ENCODE assay signal across 9 mouse cellular contexts in genomic region chr8:105445296-105446126, GRCm38 (mm10). TPM values are rescaled to one million over a fixed set of nuclear protein-coding genes. Genes with fewer than 3 reads are reported as not detected.
DNase-seq lines count a peak whose midpoint lies in the region; ATAC-seq and TF ChIP-seq lines count a peak whose summit lies in the region.
"Had no signal": no experiment of that assay in that cellular context is flagged by ENCODE, and none has a peak within 500 bp of the region (broad histone marks: within the 10 kb centered on the region; RNA-seq: fewer than 3 reads in every experiment).

No protein-coding gene starts in this region.

- WGBS in liver, embryonic 13.5 days (ENCODE audit: insufficient replicate concordance), result 43% methylated on average over 11 of the region's 11 CpGs
- WGBS in liver, postnatal 0 days (ENCODE audit: insufficient replicate concordance), result 43% methylated on average over 11 of the region's 11 CpGs
- 12% methylated on average over 11 of the region's 11 CpGs for WGBS in hindbrain, embryonic 13.5 days
- 21% methylated on average over 11 of the region's 11 CpGs for WGBS in neural tube, embryonic 15.5 days

- peak overlapping the region; percentile 48 for H3K27ac ChIP-seq in liver, embryonic 13.5 days
- no peak overlapping the region for H3K27ac ChIP-seq in liver, postnatal 0 days (ENCODE audit: low read depth)
- H3K27ac ChIP-seq in hindbrain, embryonic 13.5 days, result peak overlapping the region; percentile 79
- H3K27ac ChIP-seq in neural tube, embryonic 15.5 days (replicated peaks), result 0 out of 2 replicates have a peak overlapping the region, but pooled peaks have one; percentile 23

- no peaks in the 10 kb centered on the region for H3K9me3 ChIP-seq in liver, embryonic 13.5 days (replicated peaks)
- H3K9me3 ChIP-seq in liver, postnatal 0 days (ENCODE audit: low read length), result no peaks in the 10 kb centered on the region
- no peaks in the 10 kb centered on the region for H3K9me3 ChIP-seq in hindbrain, embryonic 13.5 days
- H3K9me3 ChIP-seq in neural tube, embryonic 15.5 days (replicated peaks), result no peaks in the 10 kb centered on the region

- no peak overlapping the region for H3K9ac ChIP-seq in liver, embryonic 13.5 days
- no peak overlapping the region for H3K9ac ChIP-seq in liver, postnatal 0 days (replicated peaks)
- no peak overlapping the region for H3K9ac ChIP-seq in hindbrain, embryonic 13.5 days
- H3K9ac ChIP-seq in neural tube, embryonic 15.5 days (replicated peaks), result no peak overlapping the region

- peaks cover 54% of the 10 kb centered on the region for H3K4me1 ChIP-seq in liver, embryonic 13.5 days (replicated peaks)
- peaks cover 16% of the 10 kb centered on the region for H3K4me1 ChIP-seq in liver, postnatal 0 days (ENCODE audit: insufficient read depth)
- H3K4me1 ChIP-seq in hindbrain, embryonic 13.5 days (replicated peaks), result peaks cover 12% of the 10 kb centered on the region
- H3K4me1 ChIP-seq in neural tube, embryonic 15.5 days, result peaks cover 13% of the 10 kb centered on the region

- no peak for TF ChIP-seq CTCF in liver, postnatal 0 days (IDR thresholded peaks at IDR 0.05; ENCODE audit: low read depth)

- no peaks in the 10 kb centered on the region for H3K36me3 ChIP-seq in liver, embryonic 13.5 days
- no peaks in the 10 kb centered on the region for H3K36me3 ChIP-seq in liver, postnatal 0 days (replicated peaks; ENCODE audit: insufficient read depth, low read length)
- no peaks in the 10 kb centered on the region for H3K36me3 ChIP-seq in hindbrain, embryonic 13.5 days
- no peaks in the 10 kb centered on the region for H3K36me3 ChIP-seq in neural tube, embryonic 15.5 days

- peak overlapping the region; percentile 16; the same call in 1 of the 2 replicates for H3K4me2 ChIP-seq in liver, embryonic 13.5 days
- H3K4me2 ChIP-seq in liver, postnatal 0 days (ENCODE audit: low read depth, low read length), result no peak overlapping the region
- H3K4me2 ChIP-seq in hindbrain, embryonic 13.5 days, result peak overlapping the region; percentile 30
- peak overlapping the region; percentile 15; the same call in 1 of the 2 replicates for H3K4me2 ChIP-seq in neural tube, embryonic 15.5 days

- no peak; the same call in 1 of the 2 replicates for ATAC-seq in cerebellum, adult (ENCODE audit: insufficient number of reproducible peaks, low FRiP score, low TSS enrichment)
- ATAC-seq in liver, embryonic 13.5 days (ENCODE audit: low read depth), result no peak
- ATAC-seq in liver, postnatal 0 days, result no peak
- ATAC-seq in hindbrain, embryonic 13.5 days (ENCODE audit: low FRiP score), result peak; percentile 83; the same call in 1 of the 2 replicates
- ATAC-seq in neural tube, embryonic 15.5 days (ENCODE audit: low FRiP score), result no peak

- no peak for TF ChIP-seq EP300 in liver, postnatal 0 days (IDR thresholded peaks at IDR 0.05; ENCODE audit: low read depth)

- H3K27me3 ChIP-seq in liver, embryonic 13.5 days, result peaks cover 2% of the 10 kb centered on the region; the same call in 1 of the 2 replicates
- no peaks in the 10 kb centered on the region; the same call in 1 of the 2 replicates for H3K27me3 ChIP-seq in liver, postnatal 0 days (ENCODE audit: insufficient read depth, low read length)
- no peaks in the 10 kb centered on the region for H3K27me3 ChIP-seq in hindbrain, embryonic 13.5 days
- no peaks in the 10 kb centered on the region for H3K27me3 ChIP-seq in neural tube, embryonic 15.5 days (replicated peaks)

- peak; percentile 36 to 39 for DNase-seq in cerebellum, postnatal 14 days
- DNase-seq in liver, embryonic 13.5 days, result no peak
- DNase-seq in liver, postnatal 0 days, result no peak
- DNase-seq in ovary, adult 18-20 months (ENCODE audit: low spot score), result no peak
- DNase-seq in B cell, adult 2 months, result no peak

- H3K4me3 ChIP-seq in liver, embryonic 13.5 days (replicated peaks), result no peak overlapping the region
- no peak overlapping the region for H3K4me3 ChIP-seq in liver, postnatal 0 days (ENCODE audit: low read depth, low read length)
- no peak overlapping the region for H3K4me3 ChIP-seq in hindbrain, embryonic 13.5 days
- H3K4me3 ChIP-seq in neural tube, embryonic 15.5 days (replicated peaks), result no peak overlapping the region

RNA-seq across cellular contexts. Expression of gene Tppp3, which starts 25.8 kb away (rescaled TPM):
- 1.6 and 1.8 TPM in 2 replicates for polyA plus RNA-seq in liver, embryonic 13.5 days (2015; fragmentation: Nextera tagmentation; extraction: Ambion mirVana)
- 1.4 and 3.8 TPM in 2 replicates for polyA plus RNA-seq in liver, postnatal 0 days (2015; fragmentation: Nextera tagmentation; extraction: Ambion mirVana)
- polyA plus RNA-seq in hindbrain, embryonic 13.5 days (2015; fragmentation: Nextera tagmentation; extraction: Ambion mirVana), result 170 and 181 TPM in 2 replicates
- 253 and 288 TPM in 2 replicates for polyA plus RNA-seq in neural tube, embryonic 15.5 days (2015; fragmentation: Nextera tagmentation; extraction: Ambion mirVana)

RNA-seq across cellular contexts. Expression of gene Lrrc36, which starts 32.1 kb away (rescaled TPM):
- 0.15 and 0.16 TPM in 2 replicates for polyA plus RNA-seq in liver, embryonic 13.5 days (2015; fragmentation: Nextera tagmentation; extraction: Ambion mirVana)
- 0.09 and 0.11 TPM in 2 replicates for polyA plus RNA-seq in liver, postnatal 0 days (2015; fragmentation: Nextera tagmentation; extraction: Ambion mirVana)
- 1.1 and 1.7 TPM in 2 replicates for polyA plus RNA-seq in hindbrain, embryonic 13.5 days (2015; fragmentation: Nextera tagmentation; extraction: Ambion mirVana)
- 0.23 and 0.27 TPM in 2 replicates for polyA plus RNA-seq in neural tube, embryonic 15.5 days (2015; fragmentation: Nextera tagmentation; extraction: Ambion mirVana)
- polyA plus RNA-seq: stomach, embryonic 14.5 days had no signal

RNA-seq across cellular contexts. Expression of gene Kctd19, which starts 32.2 kb away (rescaled TPM):
- not detected in 2 replicates for polyA plus RNA-seq in liver, embryonic 13.5 days (2015; fragmentation: Nextera tagmentation; extraction: Ambion mirVana)
- not detected in 2 replicates for polyA plus RNA-seq in liver, postnatal 0 days (2015; fragmentation: Nextera tagmentation; extraction: Ambion mirVana)
- polyA plus RNA-seq in hindbrain, embryonic 13.5 days (2015; fragmentation: Nextera tagmentation; extraction: Ambion mirVana), result not detected in 2 replicates
- polyA plus RNA-seq in neural tube, embryonic 15.5 days (2015; fragmentation: Nextera tagmentation; extraction: Ambion mirVana), result not detected in 2 replicates
- polyA plus RNA-seq: stomach, embryonic 14.5 days had no signal

RNA-seq across cellular contexts. Expression of gene Zdhhc1, which starts 51.2 kb away (rescaled TPM):
- polyA plus RNA-seq in liver, embryonic 13.5 days (2015; fragmentation: Nextera tagmentation; extraction: Ambion mirVana), result 2.1 TPM in 2 replicates
- 2.1 and 2.3 TPM in 2 replicates for polyA plus RNA-seq in liver, postnatal 0 days (2015; fragmentation: Nextera tagmentation; extraction: Ambion mirVana)
- 30.9 and 34.3 TPM in 2 replicates for polyA plus RNA-seq in hindbrain, embryonic 13.5 days (2015; fragmentation: Nextera tagmentation; extraction: Ambion mirVana)
- polyA plus RNA-seq in neural tube, embryonic 15.5 days (2015; fragmentation: Nextera tagmentation; extraction: Ambion mirVana), result 36.6 and 36.8 TPM in 2 replicates

Comparison
In these comparisons a context has a peak if more than half of its experiments do, and no peak if none do; other contexts are left out.
1. DNase-seq: peak in cerebellum, postnatal 14 days (2 of 2); none in liver, embryonic 13.5 days (single experiment), liver, postnatal 0 days (single experiment), ovary, adult 18-20 months (single experiment) and B cell, adult 2 months (0 of 2).
2. RNA of gene Tppp3, which starts 25.8 kb away (polyA plus RNA-seq): 253 to 288 TPM in neural tube, embryonic 15.5 days and 170 to 181 TPM in hindbrain, embryonic 13.5 days; 1.6 to 1.8 TPM in liver, embryonic 13.5 days and 1.4 to 3.8 TPM in liver, postnatal 0 days; every median in the first group is over 10 times any median in the second.